Mouse (Mus musculus) lung, embryonic 14.5 days (tissue): ENCODE data around the gene Hist1h2ab. TPM values are rescaled to one million over a fixed set of nuclear protein-coding genes. Genes with fewer than 3 reads are reported as not detected.
"Not testable (repeated sequence)": the region's sequence is repeated elsewhere in the genome, so short reads cannot be mapped to it uniquely, and the experiment has no call there.

Experiments used
- ATAC-seq: fragments of 200-750 bp; cut with Nextera tagmentation; 2 replicates; pipeline ENCODE4 v1.8.0; 2017; ENCODE audit warnings: mild to moderate bottlenecking, moderate TSS enrichment, moderate library complexity; ENCODE audit not compliant: insufficient read depth
- DNase-seq: peaks from one replicate; pipeline ENCODE4 v3.0.0-alpha.2; 2015
- H3K27ac ChIP-seq: fragments of 300-500 bp; sonication (generic); 2 replicates; pipeline ENCODE4 v1.5.1; 2014; ENCODE audit warnings: low read depth, mild to moderate bottlenecking, moderate library complexity
- H3K27me3 ChIP-seq: fragments of 300-500 bp; sonication (generic); 2 replicates; pipeline ENCODE4 v1.6.1; 2014; ENCODE audit warnings: low read length, control low read depth; ENCODE audit not compliant: insufficient read depth
- H3K36me3 ChIP-seq: fragments of 300-500 bp; sonication (generic); 2 replicates; pipeline ENCODE4 v1.6.1; 2014; ENCODE audit warnings: control low read depth; ENCODE audit not compliant: insufficient read depth
- H3K4me1 ChIP-seq: fragments of 300-500 bp; sonication (generic); 2 replicates; pipeline ENCODE4 v1.6.1; 2014; ENCODE audit warnings: antibody characterized with exemption, control low read depth; ENCODE audit not compliant: insufficient read depth
- H3K4me2 ChIP-seq: fragments of 300-500 bp; sonication (generic); 2 replicates; pipeline ENCODE4 v1.6.1; 2014; ENCODE audit warnings: mild to moderate bottlenecking
- H3K4me3 ChIP-seq: fragments of 300-500 bp; sonication (generic); 2 replicates; pipeline ENCODE4 v1.5.1; 2014; ENCODE audit warnings: low read depth, low read length
- H3K9ac ChIP-seq: fragments of 300-500 bp; sonication (generic); 2 replicates; pipeline ENCODE4 v1.6.1; 2014
- H3K9me3 ChIP-seq: fragments of 300-500 bp; sonication (generic); 2 replicates; pipeline ENCODE4 v1.6.1; 2016; ENCODE audit warnings: low read depth, low read length, control low read depth
- CTCF ChIP-seq: IDR thresholded peaks from 2 replicates; pipeline ENCODE4 v1.5.1; 2016; ENCODE audit warnings: antibody characterized with exemption, low read depth
- WGBS: fragments of 180-500 bp; shearing (Covaris S2); extraction: QIAGEN DNeasy Blood & Tissue Kit; methylation state at CpG from one replicate; pipeline ENCODE4 v1.1.7; 2014; 5-methylcytosine and 5-hydroxymethylcytosine counted together
- polyA plus RNA-seq: library from polyadenylated mRNA; unstranded; fragments of >200 nt; fragmentation: Nextera tagmentation; extraction: Ambion mirVana; gene quantifications from 2 replicates; pipeline ENCODE4 v1.2.1, GENCODE M21; 2014

The Hist1h2ab gene
- polyA plus RNA-seq, 1 experiment from 2014 or later = 71.5 TPM

GRCm38 (mm10) chr13:23709714-23710373, 41.1 kb upstream of the Hist1h2ab start:
- peak overlapping the region; percentile 61 for H3K9ac ChIP-seq
- H3K4me1 ChIP-seq = no peaks in the 10 kb centered on the region; the same call in 1 of the 2 replicates
- no peaks in the 10 kb centered on the region for H3K27me3 ChIP-seq
- ATAC-seq (peak; percentile 17; the same call in 1 of the 2 replicates), DNase-seq (no peak)
- WGBS = 34% methylated on average over 12 of the region's 15 CpGs
- H3K36me3 ChIP-seq = no peaks in the 10 kb centered on the region
- no peak for TF ChIP-seq CTCF
- H3K9me3 ChIP-seq = no peaks in the 10 kb centered on the region
- H3K4me2 ChIP-seq = peak overlapping the region; percentile 80
- peak overlapping the region; percentile 41 for H3K4me3 ChIP-seq
- H3K27ac ChIP-seq = peak overlapping the region; percentile 18; the same call in 1 of the 2 replicates

DNA sequence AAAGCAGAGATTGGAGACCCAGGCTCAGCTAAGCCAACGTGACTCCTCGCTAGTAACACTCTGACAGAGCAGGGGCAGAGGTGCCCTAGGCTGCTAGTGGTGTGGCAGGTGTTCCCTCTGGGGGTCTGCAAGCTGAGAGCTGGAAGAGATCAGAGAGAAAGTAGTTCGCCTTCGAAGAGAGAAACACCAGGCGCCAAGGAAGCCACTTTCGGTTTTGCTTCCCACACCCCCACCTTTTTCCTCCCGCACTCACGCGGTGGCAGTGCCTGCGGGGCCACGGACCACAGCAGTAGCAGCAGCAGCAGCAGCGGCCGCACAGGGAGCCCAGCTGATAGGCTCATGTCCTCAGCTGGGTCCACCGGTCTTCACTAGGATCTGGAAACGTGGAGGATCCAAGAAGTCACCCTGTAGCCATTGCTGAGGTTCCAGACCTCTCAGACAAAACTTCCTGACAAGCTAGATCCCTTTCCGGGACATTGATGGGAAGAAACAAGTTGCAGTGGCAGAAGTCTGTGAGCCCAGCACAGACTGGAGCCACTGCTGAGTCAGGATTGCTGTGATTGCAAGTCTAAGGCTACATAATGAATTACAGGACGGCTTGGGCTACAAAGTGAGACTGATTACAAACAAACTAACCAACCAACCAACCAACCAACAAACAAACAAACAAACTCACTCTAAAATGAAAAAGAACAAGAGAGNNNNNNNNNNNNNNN, 40.4 kb upstream of the Hist1h2ab start, which contains the start of gene Hfe:
Hfe (minus strand) TSS at position 481 of the 716 bp plus-strand sequence.
- H3K4me2 ChIP-seq = peak within 1 kb of the TSS; percentile 80
- H3K27me3 ChIP-seq = no peaks in the 10 kb centered on the region
- H3K36me3 ChIP-seq = no peaks in the 10 kb centered on the region
- peak within 1 kb of the TSS; percentile 41 for H3K4me3 ChIP-seq
- H3K27ac ChIP-seq = peak within 1 kb of the TSS; percentile 18; the same call in 1 of the 2 replicates
- TF ChIP-seq CTCF = no peak
- peak within 1 kb of the TSS; percentile 61 for H3K9ac ChIP-seq
- 5% methylated on average over 17 of the region's 17 CpGs for WGBS
- DNase-seq = peak; percentile 68
- peak; percentile 52 for ATAC-seq
- no peaks in the 10 kb centered on the region for H3K9me3 ChIP-seq
- no peaks in the 10 kb centered on the region; the same call in 1 of the 2 replicates for H3K4me1 ChIP-seq

DNA sequence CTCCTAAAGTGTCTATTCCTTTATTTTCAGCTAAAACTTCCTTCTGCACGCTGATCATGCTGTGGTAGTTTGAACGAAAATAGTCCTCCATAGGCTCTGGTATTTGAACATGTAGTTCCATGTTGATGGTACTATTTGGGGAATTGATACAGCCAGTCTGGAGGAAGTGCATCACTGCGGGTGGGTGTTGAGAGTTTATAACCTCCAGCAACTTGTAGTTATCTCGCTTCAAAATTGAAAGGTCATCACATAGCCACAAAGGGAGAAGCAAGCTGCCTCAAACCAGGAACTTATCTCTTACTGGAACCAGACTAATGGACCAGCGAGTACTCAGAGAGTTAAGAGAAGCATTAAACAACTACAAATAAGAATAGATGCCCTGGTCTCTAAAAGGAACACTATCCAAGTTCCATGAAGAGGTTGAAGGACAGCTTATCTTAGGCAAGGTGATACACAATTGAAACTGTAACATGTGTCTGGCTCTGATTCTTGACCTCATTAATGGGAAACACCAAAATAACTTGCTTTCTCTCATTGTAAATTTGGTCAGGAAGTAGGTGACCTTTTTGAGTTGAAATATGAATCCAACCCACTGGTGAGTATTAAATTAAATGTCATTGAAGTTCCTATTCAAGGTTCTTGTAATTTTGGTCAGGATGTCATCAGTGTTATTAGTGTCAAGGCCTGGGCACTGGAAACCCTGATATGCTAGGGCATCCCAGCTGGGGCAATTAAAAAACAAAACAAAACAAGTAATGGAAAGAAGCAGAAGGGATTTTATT, 34.5 kb upstream of the Hist1h2ab start:
- Histone ChIP-seq H3K27ac (no peak overlapping the region), H3K27me3 (no peaks in the 10 kb centered on the region), H3K4me1 (no peaks in the 10 kb centered on the region), H3K9ac (no peak overlapping the region), H3K4me2 (no peak overlapping the region), H3K36me3 (no peaks in the 10 kb centered on the region), H3K9me3 (no peaks in the 10 kb centered on the region; the same call in 1 of the 2 replicates), H3K4me3 (no peak overlapping the region)
- TF ChIP-seq CTCF = no peak
- DNase-seq (no peak), ATAC-seq (no peak)
- 84% methylated on average over 5 of the region's 5 CpGs for WGBS

DNA sequence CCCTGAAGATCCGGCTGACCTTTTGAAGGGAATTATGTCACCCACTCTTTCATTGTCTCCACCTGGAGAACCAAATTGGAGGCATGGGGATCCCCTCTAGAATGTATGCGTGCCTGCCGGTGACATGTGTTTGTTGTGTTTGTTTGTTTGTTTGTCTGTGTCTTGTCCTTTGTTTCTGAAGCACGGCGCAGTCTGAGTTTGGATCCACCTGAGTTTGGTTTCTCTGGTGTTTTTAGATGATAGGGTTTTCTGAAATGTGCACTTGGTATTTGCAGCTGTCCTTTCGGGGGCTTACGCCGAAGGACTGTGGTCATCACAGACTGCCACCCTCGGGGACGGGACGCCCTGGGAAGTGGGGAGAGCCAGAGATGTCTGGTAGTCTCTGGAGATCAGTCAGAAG, 33.8 kb upstream of the Hist1h2ab start:
- no peak for ATAC-seq
- Histone ChIP-seq H3K9me3 (no peaks in the 10 kb centered on the region; the same call in 1 of the 2 replicates), H3K4me2 (no peak overlapping the region), H3K4me3 (no peak overlapping the region), H3K27me3 (no peaks in the 10 kb centered on the region), H3K27ac (no peak overlapping the region), H3K36me3 (no peaks in the 10 kb centered on the region), H3K4me1 (no peaks in the 10 kb centered on the region), H3K9ac (no peak overlapping the region)
- DNase-seq = no peak
- 39% methylated on average over 11 of the region's 11 CpGs for WGBS
- no peak for TF ChIP-seq CTCF

DNA sequence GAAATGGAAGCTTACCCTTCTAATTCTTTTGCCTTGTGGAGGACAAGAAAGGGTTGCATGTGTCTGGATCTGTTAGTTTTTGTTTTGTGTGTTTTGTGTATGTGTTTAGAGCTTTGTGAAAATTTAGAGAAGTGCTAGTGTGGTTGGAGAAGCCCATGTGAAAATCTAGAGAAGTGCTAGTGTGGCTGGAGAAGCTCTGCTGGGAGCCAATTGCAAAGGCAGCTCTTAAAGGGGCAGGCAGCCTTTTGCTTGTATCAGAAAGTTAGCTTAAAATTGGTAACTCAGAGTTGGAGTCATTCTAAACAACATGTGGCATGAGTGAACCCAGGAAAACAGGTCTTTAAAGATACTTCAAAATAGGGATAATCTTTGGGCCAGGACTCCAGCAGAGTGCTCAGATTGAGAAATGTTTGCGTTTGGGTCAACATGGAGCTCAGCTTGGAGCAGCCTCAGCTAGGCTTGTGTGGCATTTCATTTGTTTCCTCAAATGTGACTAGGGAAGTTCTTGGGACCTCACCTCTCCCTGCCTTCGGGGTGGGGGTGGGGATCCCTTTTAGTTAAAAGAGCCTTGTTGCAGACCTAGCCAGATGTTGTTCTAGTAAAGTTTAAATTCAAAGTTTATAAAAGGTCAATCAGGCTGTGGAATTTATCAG, 33.2 kb upstream of the Hist1h2ab start:
- not testable (repeated sequence) for H3K9ac ChIP-seq, H3K27ac ChIP-seq, H3K4me2 ChIP-seq, H3K4me1 ChIP-seq, ATAC-seq, H3K9me3 ChIP-seq, H3K27me3 ChIP-seq, H3K36me3 ChIP-seq, DNase-seq, H3K4me3 ChIP-seq
- WGBS = 6% methylated on average over 2 of the region's 2 CpGs

DNA sequence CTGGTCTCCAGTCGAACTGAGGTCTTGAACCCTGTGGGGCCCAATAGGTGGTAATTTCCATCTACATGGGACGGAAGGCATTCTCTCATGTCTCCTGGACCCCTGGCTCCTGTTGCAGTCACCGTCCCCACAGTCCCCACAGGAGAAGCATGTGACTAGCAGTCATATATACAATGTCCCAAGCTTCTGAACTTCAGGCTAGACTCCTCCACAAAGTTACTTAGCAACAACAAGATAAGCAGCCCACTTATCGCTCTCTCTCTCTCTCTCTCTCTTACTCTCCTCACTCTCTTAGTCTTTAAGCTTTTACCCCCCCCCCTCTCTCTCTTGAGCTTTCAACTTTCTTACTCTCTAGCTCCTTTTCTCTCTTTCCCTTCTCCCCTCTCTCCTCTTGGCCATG, 26.7 kb upstream of the Hist1h2ab start:
- Histone ChIP-seq H3K27ac (no peak overlapping the region), H3K9me3 (no peaks in the 10 kb centered on the region; the same call in 1 of the 2 replicates), H3K4me3 (no peak overlapping the region), H3K9ac (no peak overlapping the region), H3K4me2 (no peak overlapping the region), H3K4me1 (0 out of 2 replicates have a peak, but pooled peaks cover 4% of the 10 kb centered on the region), H3K27me3 (no peaks in the 10 kb centered on the region), H3K36me3 (no peaks in the 10 kb centered on the region)
- ATAC-seq (no peak; the same call in 1 of the 2 replicates), DNase-seq (no peak)
- no peak for TF ChIP-seq CTCF
- WGBS = 48% methylated on average over 4 of the region's 4 CpGs
